Mouse (Mus musculus) heart, postnatal 0 days (tissue): ENCODE measurements around the gene Bcl2l1. TPM values are rescaled to one million over a fixed set of nuclear protein-coding genes. Genes with fewer than 3 reads are reported as not detected.

Experiments
- ATAC-seq: fragments of 200-750 bp; cut with Nextera tagmentation; 2 replicates; pipeline ENCODE4 v1.8.0; 2017; ENCODE audit warnings: low read depth, moderate number of reproducible peaks, moderate library complexity; ENCODE audit not compliant: insufficient read depth
- DNase-seq: peaks from one replicate; pipeline ENCODE4 v3.0.0-alpha.2; 2016; ENCODE audit warnings: low spot score
- H3K27ac ChIP-seq: fragments of 300-500 bp; sonication (generic); 2 replicates; pipeline ENCODE4 v1.5.1; 2014; ENCODE audit warnings: low read depth, mild to moderate bottlenecking
- H3K27me3 ChIP-seq: fragments of 300-500 bp; sonication (generic); 2 replicates; pipeline ENCODE4 v1.6.1; 2014; ENCODE audit warnings: low read length, mixed read lengths; ENCODE audit not compliant: control insufficient read depth, insufficient read depth
- H3K36me3 ChIP-seq: fragments of 300-500 bp; sonication (generic); replicated peaks from 2 replicates; pipeline ENCODE4 v1.6.1; 2014; ENCODE audit warnings: low read length, mixed read lengths; ENCODE audit not compliant: control insufficient read depth, insufficient read depth
- H3K4me1 ChIP-seq: fragments of 300-500 bp; sonication (generic); 2 replicates; pipeline ENCODE4 v1.6.1; 2014; ENCODE audit warnings: antibody characterized with exemption; ENCODE audit not compliant: control insufficient read depth, insufficient read depth
- H3K4me2 ChIP-seq: fragments of 300-500 bp; sonication (generic); 2 replicates; pipeline ENCODE4 v1.6.1; 2014; ENCODE audit warnings: low read depth, mild to moderate bottlenecking, low read length, moderate library complexity
- H3K4me3 ChIP-seq: fragments of 300-500 bp; sonication (generic); 2 replicates; pipeline ENCODE4 v1.5.1; 2014; ENCODE audit warnings: low read depth, low read length
- H3K9ac ChIP-seq: fragments of 300-500 bp; sonication (generic); replicated peaks from 2 replicates; pipeline ENCODE4 v1.6.1; 2014; ENCODE audit warnings: low read depth, low read length, mixed read lengths
- H3K9me3 ChIP-seq: fragments of 300-500 bp; sonication (generic); replicated peaks from 2 replicates; pipeline ENCODE4 v1.6.1; 2016; ENCODE audit warnings: low read length; ENCODE audit not compliant: control insufficient read depth
- CTCF ChIP-seq: IDR thresholded peaks from 2 replicates; pipeline ENCODE4 v1.5.1; 2016; ENCODE audit warnings: antibody characterized with exemption, control low read depth, low read depth
- EP300 ChIP-seq: IDR thresholded peaks from 2 replicates; pipeline ENCODE4 v1.6.1; 2016; ENCODE audit warnings: antibody characterized with exemption, low read depth
- WGBS: fragments of 180-500 bp; shearing (Covaris S2); extraction: QIAGEN DNeasy Blood & Tissue Kit; methylation state at CpG from one replicate; pipeline ENCODE4 v1.1.7; 2014; 5-methylcytosine and 5-hydroxymethylcytosine counted together
- polyA plus RNA-seq: library from polyadenylated mRNA; unstranded; fragments of >200 nt; fragmentation: Nextera tagmentation; extraction: Ambion mirVana; gene quantifications from 2 replicates; pipeline ENCODE4 v1.2.1, GENCODE M21; 2015
- total RNA-seq: library from RNA; depleted of rRNA; stranded (reverse); fragments of >200 nt; gene quantifications from 2 replicates; pipeline ENCODE4 v1.2.3, GENCODE M21; 2014; ENCODE audit warnings: low replicate concordance

Gene Bcl2l1
- total and polyA plus RNA-seq, 2 experiments from 2014 or later, result 35.0 to 75.6 TPM

- H3K4me2 ChIP-seq, result no peak overlapping the region
- peaks cover 21% of the 10 kb centered on the region for H3K4me1 ChIP-seq
- no peak overlapping the region for H3K27ac ChIP-seq
- 83% methylated on average over 7 of the region's 7 CpGs for WGBS
- DNase-seq, result no peak
- no peaks in the 10 kb centered on the region for H3K27me3 ChIP-seq
- ATAC-seq, result no peak
- no peak overlapping the region for H3K9ac ChIP-seq
- H3K9me3 ChIP-seq, result no peaks in the 10 kb centered on the region
- no peak for TF ChIP-seq CTCF
- TF ChIP-seq EP300, result no peak
- H3K4me3 ChIP-seq, result no peak overlapping the region
- H3K36me3 ChIP-seq, result no peaks in the 10 kb centered on the region
These were observed 31.4 kb downstream of the Bcl2l1 start for GRCm38 (mm10) chr2:152799954-152800761.

GRCm38 (mm10) chr2:152797589-152797988 is 33.9 kb downstream of the Bcl2l1 start:
- Histone ChIP-seq H3K9me3 (no peaks in the 10 kb centered on the region), H3K9ac (no peak overlapping the region), H3K27me3 (no peaks in the 10 kb centered on the region), H3K4me2 (no peak overlapping the region), H3K4me1 (peaks cover 19% of the 10 kb centered on the region), H3K27ac (no peak overlapping the region), H3K4me3 (no peak overlapping the region), H3K36me3 (no peaks in the 10 kb centered on the region)
- no peak for ATAC-seq
- DNase-seq, result no peak
- 36% methylated on average over 1 of the region's 1 CpGs for WGBS
- TF ChIP-seq CTCF, result no peak

- TF ChIP-seq CTCF (no peak), EP300 (no peak)
- 74% methylated on average over 9 of the region's 9 CpGs for WGBS
- Histone ChIP-seq H3K9ac (no peak overlapping the region), H3K9me3 (no peaks in the 10 kb centered on the region), H3K4me2 (no peak overlapping the region), H3K27me3 (no peaks in the 10 kb centered on the region), H3K4me3 (no peak overlapping the region), H3K27ac (peak overlapping the region; percentile 69), H3K4me1 (peaks cover 51% of the 10 kb centered on the region), H3K36me3 (peaks cover 3% of the 10 kb centered on the region; the same call in 1 of the 2 replicates)
- ATAC-seq, result no peak
- no peak for DNase-seq
These were observed 37.2 kb downstream of the Bcl2l1 start for GRCm38 (mm10) chr2:152794281-152794827.

- DNase-seq (no peak), ATAC-seq (no peak)
- Histone ChIP-seq H3K27ac (peak overlapping the region; percentile 69; the same call in 1 of the 2 replicates), H3K36me3 (peaks cover 3% of the 10 kb centered on the region; the same call in 1 of the 2 replicates), H3K9ac (no peak overlapping the region), H3K4me1 (peaks cover 60% of the 10 kb centered on the region), H3K9me3 (no peaks in the 10 kb centered on the region), H3K27me3 (no peaks in the 10 kb centered on the region), H3K4me3 (no peak overlapping the region), H3K4me2 (no peak overlapping the region)
- WGBS, result 74% methylated on average over 5 of the region's 5 CpGs
- TF ChIP-seq EP300 (no peak), CTCF (no peak)
These were observed 38.1 kb downstream of the Bcl2l1 start for GRCm38 (mm10) chr2:152793381-152793780.

- peaks cover 3% of the 10 kb centered on the region; the same call in 1 of the 2 replicates for H3K36me3 ChIP-seq
- H3K27me3 ChIP-seq, result no peaks in the 10 kb centered on the region
- no peak overlapping the region for H3K9ac ChIP-seq
- TF ChIP-seq EP300 (0 out of 2 replicates have a peak, but pooled peaks have one; percentile 25), CTCF (no peak)
- DNase-seq (peak; percentile 41), ATAC-seq (peak; percentile 14; the same call in 1 of the 2 replicates)
- H3K4me2 ChIP-seq, result no peak overlapping the region
- 23% methylated on average over 2 of the region's 2 CpGs for WGBS
- no peaks in the 10 kb centered on the region for H3K9me3 ChIP-seq
- no peak overlapping the region for H3K4me3 ChIP-seq
- peak overlapping the region; percentile 55 for H3K27ac ChIP-seq
- peaks cover 62% of the 10 kb centered on the region for H3K4me1 ChIP-seq
These were observed 39.1 kb downstream of the Bcl2l1 start for GRCm38 (mm10) chr2:152792461-152792860.
